Mouse (Mus musculus) liver, adult 2 months (tissue): ENCODE results near the gene Pptc7.

Source experiments
- CTCF ChIP-seq: fragments of 200-500 bp; IDR thresholded peaks from 2 replicates; pipeline ENCODE4 v1.5.1; 2011; ENCODE audit warnings: low read depth, low read length, control low read depth
- POLR2A ChIP-seq: fragments of 200-500 bp; IDR thresholded peaks from 2 replicates; pipeline ENCODE4 v1.6.1; 2011; ENCODE audit warnings: low read length, control low read depth; ENCODE audit not compliant: insufficient read depth; ENCODE audit errors: extremely low read depth

DNA sequence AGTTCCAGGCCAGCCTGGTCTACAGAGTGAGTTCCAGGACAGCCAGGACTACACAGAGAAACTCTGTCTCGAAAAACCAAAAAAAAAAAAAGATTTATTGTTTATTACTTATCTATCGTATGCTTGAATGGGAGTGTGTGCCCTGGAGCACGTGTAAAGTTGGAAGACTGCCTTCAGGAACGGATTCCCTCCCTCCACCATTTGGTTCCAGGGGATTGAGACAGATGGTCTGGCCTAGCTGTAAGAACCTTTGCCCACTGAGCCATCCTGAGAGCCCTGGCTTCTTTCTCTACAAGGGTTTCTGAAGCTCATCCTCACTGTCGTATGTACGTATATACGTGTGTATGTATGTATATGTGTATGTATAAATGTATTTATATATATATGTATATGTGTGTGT is 5.2 kb upstream of the Pptc7 start:
- TF ChIP-seq POLR2A = no peak
- TF ChIP-seq CTCF = no peak
